Mouse (Mus musculus) ES-E14 (cell line): ENCODE data around the gene Cdkn2d. TPM values are rescaled to one million over a fixed set of nuclear protein-coding genes. Genes with fewer than 3 reads are reported as not detected.

ENCODE experiments used
- DNase-seq: peaks from one replicate; pipeline ENCODE4 v3.0.0-alpha.2; 2013; ENCODE audit warnings: low read depth, low spot score
- H3K27ac ChIP-seq: 2 replicates; pipeline ENCODE4 v1.5.1; 2012; ENCODE audit warnings: low read depth, mild to moderate bottlenecking, low read length, moderate library complexity, mixed read lengths; ENCODE audit not compliant: poor library complexity, insufficient read depth, severe bottlenecking
- H3K36me3 ChIP-seq: 2 replicates; pipeline ENCODE4 v1.6.1; 2012; ENCODE audit warnings: mild to moderate bottlenecking, low read length, moderate library complexity, mixed read lengths; ENCODE audit not compliant: control insufficient read depth, poor library complexity, insufficient read depth, severe bottlenecking
- H3K4me1 ChIP-seq, 2 experiments: fragments of 150-350 bp in 1 of 2; sonication (generic) in 1 of 2; 2 replicates each; pipeline ENCODE4 v1.6.1; 2012; ENCODE audit warnings: low read length in 2 of 2, mild to moderate bottlenecking in 1 of 2, mixed read lengths in 1 of 2; ENCODE audit not compliant: control insufficient read depth in 2 of 2, insufficient read depth in 2 of 2, poor library complexity in 1 of 2
- H3K4me3 ChIP-seq, 2 experiments: fragments of 150-350 bp in 1 of 2; sonication (generic) in 1 of 2; 2 replicates each; pipeline ENCODE4 v1.5.1; 2012; ENCODE audit warnings: low read length in 2 of 2, low read depth in 1 of 2, mild to moderate bottlenecking in 1 of 2, mixed read lengths in 1 of 2; ENCODE audit not compliant: insufficient read depth in 1 of 2, poor library complexity in 1 of 2, severe bottlenecking in 1 of 2
- H3K9ac ChIP-seq: 2 replicates; pipeline ENCODE4 v1.6.1; 2012; ENCODE audit warnings: low read depth, mild to moderate bottlenecking, low read length, mixed read lengths; ENCODE audit not compliant: poor library complexity, insufficient read depth, severe bottlenecking
- H3K9me3 ChIP-seq: fragments of 150-350 bp; sonication (generic); 2 replicates; pipeline ENCODE4 v1.6.1; 2012; ENCODE audit warnings: low read depth, mild to moderate bottlenecking, low read length; ENCODE audit not compliant: control insufficient read depth, insufficient read depth
- CHD2 ChIP-seq: IDR thresholded peaks from 2 replicates; pipeline ENCODE4 v1.6.1; 2014; ENCODE audit warnings: mild to moderate bottlenecking, low read depth, low read length, inconsistent platforms
- HCFC1 ChIP-seq: IDR thresholded peaks from 2 replicates; pipeline ENCODE4 v1.6.1; 2012; ENCODE audit warnings: low read length, inconsistent platforms, borderline replicate concordance; ENCODE audit not compliant: insufficient read depth
- MAFK ChIP-seq: IDR thresholded peaks from 2 replicates; pipeline ENCODE4 v1.6.1; 2014; ENCODE audit warnings: mild to moderate bottlenecking, low read depth, low read length, inconsistent platforms; ENCODE audit not compliant: insufficient read depth
- ZC3H11A ChIP-seq: IDR thresholded peaks from 2 replicates; pipeline ENCODE4 v1.6.1; 2012; ENCODE audit warnings: low read depth, mild to moderate bottlenecking, inconsistent platforms, low read length, borderline replicate concordance
- ZNF384 ChIP-seq: IDR thresholded peaks from 2 replicates; pipeline ENCODE4 v1.6.1; 2012; ENCODE audit warnings: low read depth, low read length, inconsistent platforms
- in situ Hi-C, 2 experiments: fragments of 600-800 bp; cut with MboI; formaldehyde crosslinking; loops; one replicate each; pipeline ENCODE4 v1.15.1; 2025; ENCODE audit warnings: low sequenced_read_pairs in 2 of 2, inconsistent platforms in 1 of 2; ENCODE audit not compliant: unreplicated experiment in 2 of 2
- total RNA-seq: library from RNA; depleted of rRNA; stranded (reverse); fragments of 300-350 nt; gene quantifications from 2 replicates; pipeline ENCODE4 v1.2.3, GENCODE M21; 2012

The Cdkn2d gene
- total RNA-seq, 1 experiment = 12.7 TPM

- H3K9me3 ChIP-seq = no peaks in the 10 kb centered on the region
- no peak overlapping the region for H3K9ac ChIP-seq
- no peak overlapping the region for H3K4me3 ChIP-seq
- DNase-seq = no peak
- TF ChIP-seq ZC3H11A (no peak), MAFK (no peak), CHD2 (no peak), HCFC1 (no peak), ZNF384 (no peak)
- no peak overlapping the region for H3K27ac ChIP-seq
- H3K4me1 ChIP-seq = peaks cover 0 to 13% of the 10 kb centered on the region in 2 experiments; a peak in 2 of 4 replicates
- no peaks in the 10 kb centered on the region for H3K36me3 ChIP-seq
- in situ Hi-C loops = no loop called here
These were observed 44.2 kb upstream of the Cdkn2d start for GRCm38 (mm10) chr9:21335391-21335790.

GRCm38 (mm10) chr9:21334747-21335146 lies 43.5 kb upstream of the Cdkn2d start:
- TF ChIP-seq CHD2 (no peak), MAFK (no peak), ZNF384 (no peak), ZC3H11A (no peak), HCFC1 (no peak)
- in situ Hi-C loops = no loop called here

GRCm38 (mm10) chr9:21333523-21333922 lies 42.3 kb upstream of the Cdkn2d start:
- no peak overlapping the region for H3K27ac ChIP-seq
- no peak for TF ChIP-seq ZC3H11A
- TF ChIP-seq MAFK = no peak
- no peak for TF ChIP-seq ZNF384
- TF ChIP-seq CHD2 = no peak
- TF ChIP-seq HCFC1 = no peak
- in situ Hi-C loops = no loop called here

More at GRCm38 (mm10) chr9:21334747-21335146, 43.5 kb upstream of the Cdkn2d start:
- Histone ChIP-seq H3K4me1 (peaks cover 0 to 18% of the 10 kb centered on the region in 2 experiments; a peak in 2 of 4 replicates), H3K4me3 (no peak overlapping the region), H3K36me3 (no peaks in the 10 kb centered on the region), H3K9ac (no peak overlapping the region), H3K27ac (no peak overlapping the region), H3K9me3 (no peaks in the 10 kb centered on the region)
- DNase-seq = no peak

GRCm38 (mm10) chr9:21332161-21333061 lies 41.2 kb upstream of the Cdkn2d start:
- 0 out of 2 replicates have a peak overlapping the region, but pooled peaks have one; percentile 27 for H3K9ac ChIP-seq

More at GRCm38 (mm10) chr9:21333523-21333922, 42.3 kb upstream of the Cdkn2d start:
- Histone ChIP-seq H3K4me1 (peaks cover 0 to 14% of the 10 kb centered on the region in 2 experiments; a peak in 2 of 4 replicates), H3K9ac (no peak overlapping the region), H3K4me3 (no peak overlapping the region), H3K9me3 (no peaks in the 10 kb centered on the region), H3K36me3 (no peaks in the 10 kb centered on the region)
- DNase-seq = no peak

More at GRCm38 (mm10) chr9:21332161-21333061, 41.2 kb upstream of the Cdkn2d start:
- no peak for DNase-seq
- peak overlapping the region; percentile 18; the same call in 1 of the 2 replicates for H3K27ac ChIP-seq
- H3K36me3 ChIP-seq = no peaks in the 10 kb centered on the region
- peaks cover 0 to 13% of the 10 kb centered on the region in 2 experiments; a peak in 2 of 4 replicates for H3K4me1 ChIP-seq
- no peak for TF ChIP-seq ZNF384
- TF ChIP-seq HCFC1 = no peak
- TF ChIP-seq MAFK = no peak
- no peak for TF ChIP-seq CHD2
- TF ChIP-seq ZC3H11A = no peak
- in situ Hi-C loops = no loop called here
- no peaks in the 10 kb centered on the region for H3K9me3 ChIP-seq
- H3K4me3 ChIP-seq = no peak overlapping the region
